Mouse (Mus musculus) heart, embryonic 14.5 days (tissue): ENCODE data around the gene Wfdc13. TPM values are rescaled to one million over a fixed set of nuclear protein-coding genes. Genes with fewer than 3 reads are reported as not detected.

ENCODE experiments used
- ATAC-seq: fragments of 200-750 bp; cut with Nextera tagmentation; 2 replicates; pipeline ENCODE4 v1.8.0; 2017; ENCODE audit warnings: low read depth, moderate TSS enrichment; ENCODE audit not compliant: insufficient number of reproducible peaks, insufficient read depth, low FRiP score
- H3K27ac ChIP-seq, 2 experiments: fragments of 200-500 bp in 1 of 2; fragments of 300-500 bp in 1 of 2; sonication (generic) in 1 of 2; replicated peaks in 1 of 2; 2 replicates each; pipeline ENCODE4 v1.5.1; 2012 to 2014; ENCODE audit warnings: low read depth in 2 of 2, low read length in 2 of 2, control low read depth in 1 of 2, mild to moderate bottlenecking in 1 of 2, mixed read lengths in 1 of 2; ENCODE audit not compliant: control insufficient read depth in 1 of 2, insufficient read depth in 1 of 2
- H3K27me3 ChIP-seq: fragments of 300-500 bp; sonication (generic); 2 replicates; pipeline ENCODE4 v1.6.1; 2014; ENCODE audit warnings: mild to moderate bottlenecking, low read length, control low read depth; ENCODE audit not compliant: control insufficient read depth, insufficient read depth
- H3K36me3 ChIP-seq: fragments of 300-500 bp; sonication (generic); 2 replicates; pipeline ENCODE4 v1.6.1; 2014; ENCODE audit warnings: mild to moderate bottlenecking, control low read depth, low read length, mixed read lengths; ENCODE audit not compliant: control insufficient read depth, insufficient read depth
- H3K4me1 ChIP-seq, 2 experiments: fragments of 200-500 bp in 1 of 2; fragments of 300-500 bp in 1 of 2; sonication (generic) in 1 of 2; 2 replicates each; pipeline ENCODE4 v1.6.1; 2012 to 2014; ENCODE audit warnings: low read length in 2 of 2, control low read depth in 1 of 2, mixed read lengths in 1 of 2; ENCODE audit not compliant: control insufficient read depth in 2 of 2, insufficient read depth in 2 of 2
- H3K4me2 ChIP-seq: fragments of 300-500 bp; sonication (generic); 2 replicates; pipeline ENCODE4 v1.6.1; 2014; ENCODE audit warnings: mild to moderate bottlenecking, low read length
- H3K4me3 ChIP-seq, 2 experiments: fragments of 200-500 bp in 1 of 2; fragments of 300-500 bp in 1 of 2; sonication (generic) in 1 of 2; 2 replicates each; pipeline ENCODE4 v1.5.1; 2012 to 2014; ENCODE audit warnings: low read length in 2 of 2, mild to moderate bottlenecking in 2 of 2, control low read depth in 1 of 2, low read depth in 1 of 2, moderate library complexity in 1 of 2; ENCODE audit not compliant: control insufficient read depth in 1 of 2, insufficient read depth in 1 of 2
- H3K9ac ChIP-seq: fragments of 300-500 bp; sonication (generic); 2 replicates; pipeline ENCODE4 v1.6.1; 2014; ENCODE audit warnings: mild to moderate bottlenecking, low read length
- H3K9me3 ChIP-seq: fragments of 300-500 bp; sonication (generic); 2 replicates; pipeline ENCODE4 v1.6.1; 2016; ENCODE audit warnings: low read length, control low read depth; ENCODE audit not compliant: control insufficient read depth
- WGBS: fragments of 180-500 bp; shearing (Covaris S2); extraction: QIAGEN DNeasy Blood & Tissue Kit; methylation state at CpG from one replicate; pipeline ENCODE4 v1.1.7; 2014; 5-methylcytosine and 5-hydroxymethylcytosine counted together
- polyA plus RNA-seq: library from polyadenylated mRNA; unstranded; fragments of >200 nt; fragmentation: Nextera tagmentation; extraction: Ambion mirVana; gene quantifications from 2 replicates; pipeline ENCODE4 v1.2.1, GENCODE M21; 2014

Gene Wfdc13
- polyA plus RNA-seq: 0.19 TPM in 1 of 2 replicates, not detected in the other

DNA sequence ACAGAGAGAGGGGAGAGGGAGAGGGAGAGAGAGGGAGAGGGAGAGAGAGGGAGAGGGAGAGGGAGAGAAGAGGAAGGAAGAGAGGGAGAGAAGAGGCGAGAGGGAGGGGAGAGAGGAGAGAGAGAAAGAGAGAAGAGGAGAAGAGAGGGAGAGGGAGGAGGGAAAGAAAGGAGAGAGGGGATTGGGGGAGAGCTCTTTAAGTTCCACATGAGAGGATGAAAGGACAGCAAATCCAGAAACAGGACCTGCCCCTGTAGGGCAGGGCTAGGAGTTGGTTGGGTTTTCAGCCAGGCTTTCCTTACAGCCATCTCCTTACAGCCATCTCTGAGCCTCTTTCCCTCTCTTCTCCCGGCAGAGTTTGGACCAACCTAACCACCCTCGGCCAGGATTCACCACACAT, at the start of gene Wfdc13:
Gene Wfdc13, plus strand, starts transcription at position 301 of the 400 bp plus-strand sequence.
- Histone ChIP-seq H3K36me3 (no peaks in the 10 kb centered on the region), H3K27me3 (no peaks in the 10 kb centered on the region), H3K4me2 (no peak within 1 kb of the TSS), H3K27ac (no peak within 1 kb of the TSS), H3K9me3 (no peaks in the 10 kb centered on the region), H3K4me1 (no peaks in the 10 kb centered on the region), H3K9ac (no peak within 1 kb of the TSS), H3K4me3 (no peak within 1 kb of the TSS)
- 61% methylated on average over 3 of the region's 3 CpGs for WGBS
- no peak for ATAC-seq

- ATAC-seq: no peak
- Histone ChIP-seq H3K36me3 (no peaks in the 10 kb centered on the region), H3K27ac (no peak overlapping the region), H3K4me1 (no peaks in the 10 kb centered on the region), H3K4me2 (no peak overlapping the region), H3K9ac (no peak overlapping the region), H3K27me3 (no peaks in the 10 kb centered on the region), H3K4me3 (no peak overlapping the region), H3K9me3 (no peaks in the 10 kb centered on the region)
- 77% methylated on average over 9 of the region's 9 CpGs for WGBS
These were observed 49.6 kb upstream of the Wfdc13 start for GRCm38 (mm10) chr2:164635266-164635665.

DNA sequence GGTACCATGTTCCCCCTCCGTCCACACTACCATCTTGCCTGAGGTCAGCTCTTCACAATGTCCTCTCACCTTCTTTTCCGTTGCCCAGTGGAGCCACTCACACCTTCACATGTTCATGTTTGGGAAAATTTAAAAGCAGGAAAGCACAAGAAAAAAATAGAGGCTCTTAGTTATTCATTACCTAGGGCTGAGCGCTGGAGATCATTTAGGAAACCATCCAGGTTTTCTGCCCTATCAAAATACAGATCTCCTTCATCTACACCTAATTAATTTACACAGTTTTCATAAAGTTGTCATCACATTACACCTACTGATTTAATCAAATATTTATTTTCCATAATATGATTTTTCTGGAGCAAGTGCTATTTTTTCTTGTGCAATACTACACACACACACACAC, 46.2 kb upstream of the Wfdc13 start, which contains the start of gene Wfdc16:
Gene Wfdc16, minus strand, starts transcription at position 101 of the 400 bp plus-strand sequence.
- Histone ChIP-seq H3K4me2 (no peak within 1 kb of the TSS), H3K4me3 (no peak within 1 kb of the TSS), H3K4me1 (no peaks in the 10 kb centered on the region), H3K36me3 (no peaks in the 10 kb centered on the region), H3K9me3 (no peaks in the 10 kb centered on the region), H3K27me3 (no peaks in the 10 kb centered on the region), H3K9ac (no peak within 1 kb of the TSS), H3K27ac (no peak within 1 kb of the TSS)
- no peak for ATAC-seq
- WGBS: 74% methylated on average over 3 of the region's 3 CpGs

- no peaks in the 10 kb centered on the region for H3K36me3 ChIP-seq
- ATAC-seq: no peak
- WGBS: 68% methylated on average over 7 of the region's 7 CpGs
- no peaks in the 10 kb centered on the region for H3K27me3 ChIP-seq
- no peaks in the 10 kb centered on the region for H3K9me3 ChIP-seq
- no peak overlapping the region for H3K27ac ChIP-seq
- no peak overlapping the region for H3K4me3 ChIP-seq
- no peak overlapping the region for H3K9ac ChIP-seq
- no peak overlapping the region for H3K4me2 ChIP-seq
- H3K4me1 ChIP-seq: no peaks in the 10 kb centered on the region
These were observed 43.8 kb upstream of the Wfdc13 start for GRCm38 (mm10) chr2:164641129-164641528.

GRCm38 (mm10) chr2:164641881-164642673, 42.8 kb upstream of the Wfdc13 start:
- no peak overlapping the region for H3K4me3 ChIP-seq
- 75% methylated on average over 13 of the region's 13 CpGs for WGBS
- H3K27ac ChIP-seq: no peak overlapping the region
- H3K4me2 ChIP-seq: no peak overlapping the region
- H3K9me3 ChIP-seq: no peaks in the 10 kb centered on the region
- no peak overlapping the region for H3K9ac ChIP-seq
- H3K36me3 ChIP-seq: no peaks in the 10 kb centered on the region
- ATAC-seq: no peak
- no peaks in the 10 kb centered on the region for H3K27me3 ChIP-seq
- no peaks in the 10 kb centered on the region for H3K4me1 ChIP-seq

GRCm38 (mm10) chr2:164655858-164656257, 29.0 kb upstream of the Wfdc13 start, which contains the start of gene Wfdc10:
Wfdc10 (plus strand) TSS chr2:164656046.
- no peak within 1 kb of the TSS for H3K4me2 ChIP-seq
- H3K27me3 ChIP-seq: 0 out of 2 replicates have a peak, but pooled peaks cover 4% of the 10 kb centered on the region
- H3K36me3 ChIP-seq: no peaks in the 10 kb centered on the region
- H3K9me3 ChIP-seq: no peaks in the 10 kb centered on the region
- no peak within 1 kb of the TSS for H3K27ac ChIP-seq
- no peak within 1 kb of the TSS for H3K9ac ChIP-seq
- no peak for ATAC-seq
- no peak within 1 kb of the TSS for H3K4me3 ChIP-seq
- WGBS: 9% methylated on average over 11 of the region's 11 CpGs
- no peaks in the 10 kb centered on the region for H3K4me1 ChIP-seq

- Histone ChIP-seq H3K4me2 (no peak within 1 kb of the TSS), H3K27me3 (0 out of 2 replicates have a peak, but pooled peaks cover 4% of the 10 kb centered on the region), H3K9me3 (no peaks in the 10 kb centered on the region), H3K4me3 (no peak within 1 kb of the TSS), H3K36me3 (no peaks in the 10 kb centered on the region), H3K27ac (no peak within 1 kb of the TSS), H3K4me1 (no peaks in the 10 kb centered on the region), H3K9ac (no peak within 1 kb of the TSS)
- ATAC-seq: no peak
- WGBS: 78% methylated on average over 9 of the region's 9 CpGs
These were observed 28.4 kb upstream of the Wfdc13 start, which contains the start of gene Wfdc9 for GRCm38 (mm10) chr2:164656483-164656882. Wfdc9 (minus strand) TSS chr2:164656583.
